Mouse (Mus musculus) lung, embryonic 14.5 days (tissue): ENCODE measurements around the gene Clasp2. TPM values are rescaled to one million over a fixed set of nuclear protein-coding genes. Genes with fewer than 3 reads are reported as not detected.
A peak's percentile ranks its signal among the peaks of the same experiment; 100 is the strongest.

Experiments used
- ATAC-seq: fragments of 200-750 bp; cut with Nextera tagmentation; 2 replicates; pipeline ENCODE4 v1.8.0; 2017; ENCODE audit warnings: mild to moderate bottlenecking, moderate TSS enrichment, moderate library complexity; ENCODE audit not compliant: insufficient read depth
- DNase-seq: peaks from one replicate; pipeline ENCODE4 v3.0.0-alpha.2; 2015
- H3K27ac ChIP-seq: fragments of 300-500 bp; sonication (generic); 2 replicates; pipeline ENCODE4 v1.5.1; 2014; ENCODE audit warnings: low read depth, mild to moderate bottlenecking, moderate library complexity
- H3K27me3 ChIP-seq: fragments of 300-500 bp; sonication (generic); 2 replicates; pipeline ENCODE4 v1.6.1; 2014; ENCODE audit warnings: low read length, control low read depth; ENCODE audit not compliant: insufficient read depth
- H3K36me3 ChIP-seq: fragments of 300-500 bp; sonication (generic); 2 replicates; pipeline ENCODE4 v1.6.1; 2014; ENCODE audit warnings: control low read depth; ENCODE audit not compliant: insufficient read depth
- H3K4me1 ChIP-seq: fragments of 300-500 bp; sonication (generic); 2 replicates; pipeline ENCODE4 v1.6.1; 2014; ENCODE audit warnings: antibody characterized with exemption, control low read depth; ENCODE audit not compliant: insufficient read depth
- H3K4me2 ChIP-seq: fragments of 300-500 bp; sonication (generic); 2 replicates; pipeline ENCODE4 v1.6.1; 2014; ENCODE audit warnings: mild to moderate bottlenecking
- H3K4me3 ChIP-seq: fragments of 300-500 bp; sonication (generic); 2 replicates; pipeline ENCODE4 v1.5.1; 2014; ENCODE audit warnings: low read depth, low read length
- H3K9ac ChIP-seq: fragments of 300-500 bp; sonication (generic); 2 replicates; pipeline ENCODE4 v1.6.1; 2014
- H3K9me3 ChIP-seq: fragments of 300-500 bp; sonication (generic); 2 replicates; pipeline ENCODE4 v1.6.1; 2016; ENCODE audit warnings: low read depth, low read length, control low read depth
- CTCF ChIP-seq: IDR thresholded peaks from 2 replicates; pipeline ENCODE4 v1.5.1; 2016; ENCODE audit warnings: antibody characterized with exemption, low read depth
- WGBS: fragments of 180-500 bp; shearing (Covaris S2); extraction: QIAGEN DNeasy Blood & Tissue Kit; methylation state at CpG from one replicate; pipeline ENCODE4 v1.1.7; 2014; 5-methylcytosine and 5-hydroxymethylcytosine counted together
- polyA plus RNA-seq: library from polyadenylated mRNA; unstranded; fragments of >200 nt; fragmentation: Nextera tagmentation; extraction: Ambion mirVana; gene quantifications from 2 replicates; pipeline ENCODE4 v1.2.1, GENCODE M21; 2014

Gene Clasp2
- polyA plus RNA-seq, result 30.2 and 34.2 TPM in 2 replicates

GRCm38 (mm10) chr9:113741108-113741636 lies at the start of gene Clasp2:
TSS of gene Clasp2 (plus strand) at chr9:113741473.
- Histone ChIP-seq H3K4me3 (peak within 1 kb of the TSS; percentile 95), H3K4me1 (0 out of 2 replicates have a peak, but pooled peaks cover 3% of the 10 kb centered on the region), H3K27ac (peak within 1 kb of the TSS; percentile 84), H3K36me3 (no peaks in the 10 kb centered on the region), H3K27me3 (no peaks in the 10 kb centered on the region), H3K9ac (peak within 1 kb of the TSS; percentile 85), H3K9me3 (no peaks in the 10 kb centered on the region), H3K4me2 (peak within 1 kb of the TSS; percentile 81)
- 0% methylated on average over 51 of the region's 63 CpGs for WGBS
- no peak for TF ChIP-seq CTCF
- DNase-seq (peak; percentile 93), ATAC-seq (peak; percentile 97)

- no peak overlapping the region for H3K4me2 ChIP-seq
- H3K4me3 ChIP-seq, result no peak overlapping the region
- peaks cover 5% of the 10 kb centered on the region; the same call in 1 of the 2 replicates for H3K4me1 ChIP-seq
- no peaks in the 10 kb centered on the region for H3K27me3 ChIP-seq
- no peak for TF ChIP-seq CTCF
- no peak overlapping the region for H3K27ac ChIP-seq
- WGBS, result 73% methylated on average over 5 of the region's 5 CpGs
- H3K9ac ChIP-seq, result no peak overlapping the region
- DNase-seq (no peak), ATAC-seq (no peak)
- peaks cover 16% of the 10 kb centered on the region for H3K36me3 ChIP-seq
- no peaks in the 10 kb centered on the region for H3K9me3 ChIP-seq
These were observed 39.7 kb upstream of the Clasp2 start for GRCm38 (mm10) chr9:113701441-113702160.

- Histone ChIP-seq H3K4me2 (peak overlapping the region; percentile 83), H3K36me3 (0 out of 2 replicates have a peak, but pooled peaks cover 4% of the 10 kb centered on the region), H3K27me3 (no peaks in the 10 kb centered on the region), H3K4me3 (peak overlapping the region; percentile 95), H3K27ac (no peak overlapping the region), H3K4me1 (peaks cover 5% of the 10 kb centered on the region; the same call in 1 of the 2 replicates), H3K9ac (0 out of 2 replicates have a peak overlapping the region, but pooled peaks have one; percentile 97), H3K9me3 (no peaks in the 10 kb centered on the region)
- DNase-seq, result no peak
- TF ChIP-seq CTCF, result no peak
- 68% methylated on average over 2 of the region's 2 CpGs for WGBS
- ATAC-seq, result no peak
These were observed 35.2 kb upstream of the Clasp2 start for GRCm38 (mm10) chr9:113706108-113706507.

GRCm38 (mm10) chr9:113706841-113707240 lies 34.4 kb upstream of the Clasp2 start:
- WGBS, result 29% methylated on average over 9 of the region's 9 CpGs
- Histone ChIP-seq H3K9ac (peak overlapping the region; percentile 97), H3K27ac (no peak overlapping the region), H3K9me3 (no peaks in the 10 kb centered on the region), H3K4me3 (peak overlapping the region; percentile 95), H3K4me2 (peak overlapping the region; percentile 83), H3K27me3 (no peaks in the 10 kb centered on the region), H3K4me1 (peaks cover 5% of the 10 kb centered on the region; the same call in 1 of the 2 replicates), H3K36me3 (0 out of 2 replicates have a peak, but pooled peaks cover 4% of the 10 kb centered on the region)
- ATAC-seq (no peak), DNase-seq (no peak)
- TF ChIP-seq CTCF, result no peak

GRCm38 (mm10) chr9:113707481-113708360 lies 33.6 kb upstream of the Clasp2 start, which contains the start of gene Pdcd6ip:
TSS of gene Pdcd6ip (minus strand) at chr9:113708259.
- peak; percentile 91 for ATAC-seq
- H3K27ac ChIP-seq, result peak within 1 kb of the TSS; percentile 92
- WGBS, result under 1% methylated on average over 77 of the region's 77 CpGs

GRCm38 (mm10) chr9:113708361-113709280 lies 32.7 kb upstream of the Clasp2 start:
- no peak for ATAC-seq
- H3K9ac ChIP-seq, result peak overlapping the region; percentile 97
- H3K9me3 ChIP-seq, result no peaks in the 10 kb centered on the region
- no peak overlapping the region for H3K27ac ChIP-seq
- peaks cover 5% of the 10 kb centered on the region; the same call in 1 of the 2 replicates for H3K4me1 ChIP-seq
- H3K36me3 ChIP-seq, result 0 out of 2 replicates have a peak, but pooled peaks cover 4% of the 10 kb centered on the region
- H3K4me2 ChIP-seq, result peak overlapping the region; percentile 83
- WGBS, result 55% methylated on average over 19 of the region's 19 CpGs
- peak overlapping the region; percentile 95 for H3K4me3 ChIP-seq
- H3K27me3 ChIP-seq, result no peaks in the 10 kb centered on the region
- DNase-seq, result no peak
- no peak for TF ChIP-seq CTCF

More at GRCm38 (mm10) chr9:113707481-113708360, 33.6 kb upstream of the Clasp2 start, which contains the start of gene Pdcd6ip:
- no peaks in the 10 kb centered on the region for H3K9me3 ChIP-seq
- peak within 1 kb of the TSS; percentile 95 for H3K4me3 ChIP-seq
- no peaks in the 10 kb centered on the region for H3K27me3 ChIP-seq
- DNase-seq, result peak; percentile 91
- peaks cover 5% of the 10 kb centered on the region; the same call in 1 of the 2 replicates for H3K4me1 ChIP-seq
- no peak for TF ChIP-seq CTCF
- H3K9ac ChIP-seq, result peak within 1 kb of the TSS; percentile 97
- 0 out of 2 replicates have a peak, but pooled peaks cover 4% of the 10 kb centered on the region for H3K36me3 ChIP-seq
- peak within 1 kb of the TSS; percentile 83 for H3K4me2 ChIP-seq
